Mouse (Mus musculus) spleen, postnatal 10 days (tissue): ENCODE data around the gene Olfr979.
"Not testable (repeated sequence)": the region's sequence is repeated elsewhere in the genome, so short reads cannot be mapped to it uniquely, and the experiment has no call there.

Source experiments
- DNase-seq, 2 experiments: peaks; one replicate each; pipeline ENCODE4 v3.0.0; 2021 to 2022; ENCODE audit warnings: low spot score in 2 of 2

The Olfr979 gene

GRCm38 (mm10) chr9:40003365-40003764 is at the start of gene Olfr979:
Olfr979 (minus strand) TSS chr9:40003465.
- DNase-seq: no peak

- no peak for DNase-seq
Measured at GRCm38 (mm10) chr9:40050138-40050537, 46.9 kb upstream of the Olfr979 start.

DNA sequence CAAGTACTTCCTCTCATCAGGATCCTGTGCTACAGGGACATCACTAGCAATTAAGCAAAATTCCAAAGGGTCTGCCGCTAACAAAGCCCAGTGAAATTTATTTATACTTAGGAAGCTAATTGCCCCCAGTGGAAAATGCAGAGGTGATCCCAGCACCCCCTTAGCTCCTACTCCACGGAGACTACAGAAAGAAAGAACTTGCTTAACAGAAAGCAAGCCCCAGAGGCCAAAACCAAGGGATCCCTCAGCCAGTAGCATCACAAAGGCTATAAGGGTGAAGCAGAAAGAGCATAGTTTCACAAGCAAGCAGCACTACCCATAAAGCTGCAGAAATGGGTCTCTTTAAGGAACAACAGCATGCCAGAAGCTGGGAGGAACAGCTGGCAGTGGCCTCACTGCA is 17.9 kb upstream of the Olfr979 start, which contains the start of gene Olfr981:
TSS of gene Olfr981 (plus strand) at position 301 of the 400 bp plus-strand sequence.
- DNase-seq: no peak

DNA sequence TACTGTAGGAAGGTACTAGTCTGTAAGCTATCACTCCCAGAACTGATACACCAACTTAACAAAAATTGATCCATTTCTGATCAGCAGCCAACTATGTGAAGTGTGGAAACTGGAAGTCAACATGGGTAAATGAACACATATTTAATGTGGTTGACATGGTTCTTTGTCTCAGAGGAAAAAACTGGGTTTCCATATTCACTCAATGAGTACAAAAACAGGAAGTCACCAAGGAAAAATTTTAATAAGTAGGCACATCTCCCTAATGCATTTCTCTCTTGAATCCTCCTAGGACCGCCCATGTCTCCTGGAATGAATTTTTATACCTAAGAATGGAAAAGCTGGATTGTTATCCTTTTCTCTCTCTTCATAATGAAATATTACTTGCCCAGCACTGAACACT is 6.2 kb upstream of the Olfr979 start, which contains the start of gene Olfr980:
TSS of gene Olfr980 (minus strand) at position 101 of the 400 bp plus-strand sequence.
- no peak for DNase-seq

DNA sequence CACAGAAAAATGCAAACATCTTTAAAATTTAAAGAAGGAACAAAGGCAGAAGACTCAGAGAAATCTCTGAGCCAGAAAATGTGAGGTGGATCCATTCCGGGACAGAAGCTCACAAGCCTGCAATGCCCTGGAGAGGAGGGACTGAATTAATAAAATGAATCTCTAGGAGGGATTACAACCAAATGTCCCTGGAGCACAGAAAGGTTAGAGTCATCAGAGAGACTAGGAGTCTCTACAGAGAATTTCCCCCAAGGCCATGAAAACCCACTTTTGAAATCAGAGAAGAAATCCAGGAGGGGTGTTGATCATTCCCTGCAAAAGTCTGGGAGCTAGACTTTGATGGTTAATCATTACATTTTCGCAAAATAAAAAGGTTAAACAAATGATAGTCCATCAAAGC is 11.5 kb downstream of the Olfr979 start, which contains the start of gene Olfr978:
TSS of gene Olfr978 (plus strand) at position 301 of the 400 bp plus-strand sequence.
- DNase-seq: no peak

GRCm38 (mm10) chr9:39976581-39977145 is 26.6 kb downstream of the Olfr979 start:
- not testable (repeated sequence) for DNase-seq

DNA sequence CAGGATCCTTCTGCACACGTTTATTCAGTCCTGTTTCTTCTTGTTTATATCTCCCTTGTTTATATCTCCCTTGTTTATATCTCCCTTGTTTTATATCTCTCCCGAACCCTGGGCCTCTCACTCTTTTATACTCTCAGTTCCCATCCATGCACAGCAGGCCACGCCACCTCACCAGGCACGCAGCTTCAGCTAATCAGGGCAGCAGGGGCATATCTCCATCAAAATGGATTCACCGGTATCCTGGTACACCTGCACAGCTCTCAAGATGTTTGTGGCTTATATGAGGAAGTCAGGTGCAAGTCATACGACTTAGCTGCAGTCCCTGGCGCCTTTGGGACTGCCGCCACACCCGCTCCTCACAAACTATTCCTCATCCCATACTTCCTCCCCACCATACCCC is 42.2 kb downstream of the Olfr979 start, which contains the start of gene Olfr976:
TSS of gene Olfr976 (minus strand) at position 101 of the 400 bp plus-strand sequence.
- DNase-seq: not testable (repeated sequence)

DNA sequence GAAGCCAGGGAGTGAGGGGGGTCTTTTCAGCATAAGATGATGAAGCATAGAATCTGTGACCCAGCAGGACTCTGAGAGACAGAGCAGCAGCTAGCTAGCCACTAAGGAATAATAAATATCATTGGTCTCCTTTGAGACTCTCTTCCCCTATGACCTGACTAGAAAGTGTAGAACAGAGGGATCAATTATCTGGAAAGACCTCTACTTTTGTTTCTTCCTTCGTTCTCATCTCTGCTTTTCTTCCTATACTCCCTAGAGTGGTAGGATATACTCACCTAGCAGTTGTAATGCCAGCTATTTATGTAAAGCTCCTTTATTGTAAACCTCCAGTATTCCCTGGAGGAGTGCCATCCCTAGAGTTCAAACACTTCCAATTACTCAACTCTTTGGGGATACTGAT is 51.3 kb downstream of the Olfr979 start, which contains the start of gene Olfr975:
TSS of gene Olfr975 (minus strand) at position 101 of the 400 bp plus-strand sequence.
- DNase-seq: no peak
